Mouse (Mus musculus) left cerebral cortex, adult 8-10 months (tissue): ENCODE measurements around the gene Cct8l1. TPM values are rescaled to one million over a fixed set of nuclear protein-coding genes. Genes with fewer than 3 reads are reported as not detected.

ENCODE experiments used
- DNase-seq, 2 experiments: peaks; one replicate each; pipeline ENCODE4 v3.0.0; 2022; ENCODE audit warnings: low spot score in 2 of 2
- total RNA-seq, 4 experiments: library from RNA; stranded (reverse); gene quantifications; 2 replicates each; pipeline ENCODE4 v1.2.4; 2022

Cct8l1 gene
- under 1 TPM in 1 of 4 experiments, not detected in 3; 0.17 TPM for total RNA-seq

GRCm38 (mm10) chr5:25515767-25516166, at the start of gene Cct8l1:
Gene Cct8l1, plus strand, starts transcription at chr5:25516067.
- DNase-seq, result no peak

- DNase-seq, result no peak
These were observed 43.8 kb upstream of the Cct8l1 start for GRCm38 (mm10) chr5:25472070-25472469.

- DNase-seq, result no peak
These were observed 40.1 kb upstream of the Cct8l1 start for GRCm38 (mm10) chr5:25475789-25476188.

GRCm38 (mm10) chr5:25478863-25479262, 37.0 kb upstream of the Cct8l1 start:
- DNase-seq, result no peak

- no peak for DNase-seq
These were observed 19.2 kb upstream of the Cct8l1 start for GRCm38 (mm10) chr5:25496652-25497051.

- no peak for DNase-seq
These were observed 18.5 kb upstream of the Cct8l1 start for GRCm38 (mm10) chr5:25497369-25497719.

- DNase-seq, result peak; percentile 30 to 39
These were observed 18.0 kb upstream of the Cct8l1 start for GRCm38 (mm10) chr5:25497720-25498345.

GRCm38 (mm10) chr5:25498346-25498820, 17.5 kb upstream of the Cct8l1 start, which contains the start of gene Kmt2c:
Gene Kmt2c, minus strand, starts transcription at chr5:25498783.
- peak; percentile 59 to 64 for DNase-seq

- DNase-seq, result peak in 1 of 2 experiments; percentile 66
These were observed 16.9 kb upstream of the Cct8l1 start for GRCm38 (mm10) chr5:25498821-25499422.

GRCm38 (mm10) chr5:25499423-25500398, 16.2 kb upstream of the Cct8l1 start:
- DNase-seq, result peak; percentile 91 to 97

GRCm38 (mm10) chr5:25500686-25501085, 15.2 kb upstream of the Cct8l1 start:
- no peak for DNase-seq

GRCm38 (mm10) chr5:25506041-25506440, 9.8 kb upstream of the Cct8l1 start:
- DNase-seq, result no peak

- DNase-seq, result no peak
These were observed 531 bp downstream of the Cct8l1 start for GRCm38 (mm10) chr5:25516301-25516895.

- DNase-seq, result no peak
These were observed 1.7 kb downstream of the Cct8l1 start for GRCm38 (mm10) chr5:25517550-25517949.

GRCm38 (mm10) chr5:25519820-25520219, 4.0 kb downstream of the Cct8l1 start:
- DNase-seq, result no peak

GRCm38 (mm10) chr5:25521461-25521860, 5.6 kb downstream of the Cct8l1 start:
- DNase-seq, result no peak

- DNase-seq, result no peak
These were observed 10.2 kb downstream of the Cct8l1 start for GRCm38 (mm10) chr5:25526116-25526515.

- DNase-seq, result peak in 1 of 2 experiments; percentile 15
These were observed 11.1 kb downstream of the Cct8l1 start for GRCm38 (mm10) chr5:25526926-25527325.

GRCm38 (mm10) chr5:25527971-25528370, 12.1 kb downstream of the Cct8l1 start:
- no peak for DNase-seq

- no peak for DNase-seq
These were observed 13.1 kb downstream of the Cct8l1 start for GRCm38 (mm10) chr5:25528851-25529528.
